Mouse (Mus musculus) C3H10T1/2 (cell line): ENCODE measurements around the gene Atp8b3. TPM values are rescaled to one million over a fixed set of nuclear protein-coding genes. Genes with fewer than 3 reads are reported as not detected.

Experiments
- polyA plus RNA-seq, 2 experiments: library from polyadenylated mRNA; unstranded; fragments of >200 nt; fragmentation: generic; extraction: Trizol; gene quantifications; one replicate each; pipeline ENCODE4 v1.2.1; 2012; ENCODE audit warnings: missing spikeins in 2 of 2

The Atp8b3 gene
- under 1 TPM; 0.29 to 0.77 TPM for polyA plus RNA-seq

GRCm38 (mm10) chr10:80538710-80539394 is at the start of gene Atp8b3:
TSS of gene Atp8b3 (minus strand) at chr10:80539124.

GRCm38 (mm10) chr10:80577195-80578130 is 38.5 kb upstream of the Atp8b3 start, which contains the start of gene Klf16:
TSS of gene Klf16 (minus strand) at chr10:80577321.

DNA sequence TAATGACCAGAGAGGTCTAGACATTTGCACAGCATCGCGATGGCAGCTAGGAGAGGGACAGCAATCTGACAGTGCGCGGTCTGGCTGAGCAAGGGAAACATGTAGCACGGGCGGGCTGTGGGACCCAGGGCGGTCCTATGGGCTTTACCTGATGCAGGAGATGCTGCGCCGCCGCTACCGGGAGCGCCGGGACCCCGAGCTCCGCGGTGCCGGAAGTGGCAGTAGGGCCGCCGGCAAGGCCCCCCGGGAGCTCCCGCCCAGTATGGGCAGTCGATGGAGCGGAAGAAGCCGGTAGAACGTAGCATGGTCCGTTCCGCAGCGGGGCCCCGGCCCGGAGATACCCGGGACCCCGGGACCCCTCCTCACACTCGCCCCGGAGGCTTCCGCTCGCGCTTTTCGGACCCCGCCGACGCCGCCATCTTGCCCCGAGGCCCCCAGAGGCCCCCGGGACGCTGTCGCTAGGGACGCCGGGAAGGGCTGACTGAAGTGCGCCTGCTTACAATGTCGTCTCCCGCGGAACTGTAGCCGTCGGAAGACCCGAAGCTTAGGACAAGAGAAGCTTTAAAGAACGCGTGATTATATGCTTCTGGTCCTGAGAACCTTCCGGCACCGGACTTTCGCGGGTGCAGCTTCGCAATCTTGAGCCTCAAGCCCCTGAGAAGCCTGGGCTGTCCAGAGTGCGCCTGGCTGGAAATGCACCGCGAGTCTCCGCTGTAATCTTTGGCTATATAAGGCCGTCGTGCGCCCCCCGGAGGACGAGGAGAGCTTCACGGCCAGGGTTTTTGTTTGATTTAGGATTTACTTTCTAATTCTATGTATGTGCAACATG is 22.4 kb upstream of the Atp8b3 start, which contains the start of gene Rexo1:
TSS of gene Rexo1 (minus strand) at position 445 of the 829 bp plus-strand sequence.

GRCm38 (mm10) chr10:80494732-80495131 is 44.2 kb downstream of the Atp8b3 start, which contains the start of gene Onecut3:
TSS of gene Onecut3 (plus strand) at chr10:80494835.

Other genes with a start within 250 kb of the Atp8b3 start
- gene Rps15, start 246.7 kb downstream of the Atp8b3 start, polyA plus RNA-seq = over 10,000 TPM in 1 of 2 experiments, 1,000 to 10,000 TPM in 1; 7,724 to 18,727 TPM
- gene Apc2, start 243.1 kb downstream of the Atp8b3 start, polyA plus RNA-seq = 1 to 10 TPM in 1 of 2 experiments, under 1 TPM in 1; 0.41 to 6.4 TPM
- gene 2310011J03Rik, start 218.6 kb downstream of the Atp8b3 start, polyA plus RNA-seq = 10 to 100 TPM; 76.4 to 84.3 TPM
- gene Pcsk4, start 209.6 kb downstream of the Atp8b3 start, polyA plus RNA-seq = 1 to 10 TPM; 6.8 to 9.2 TPM
- gene Reep6, start 209.2 kb downstream of the Atp8b3 start, polyA plus RNA-seq = 1 to 10 TPM; 1.6 to 4.4 TPM
- 10 to 100 TPM in 1 of 2 experiments, 1 to 10 TPM in 1; 2.5 to 11.0 TPM for gene Adamtsl5, start 190.7 kb downstream of the Atp8b3 start, polyA plus RNA-seq
- gene Plk5, start 182.7 kb downstream of the Atp8b3 start, polyA plus RNA-seq = not detected
- gene Mex3d, start 151.5 kb downstream of the Atp8b3 start, polyA plus RNA-seq = 10 to 100 TPM in 1 of 2 experiments, 1 to 10 TPM in 1; 8.8 to 32.5 TPM
- gene Mbd3, start 139.6 kb downstream of the Atp8b3 start, polyA plus RNA-seq = 100 to 1,000 TPM; 239 to 395 TPM
- 1,000 to 10,000 TPM; 1,086 to 1,588 TPM for gene Uqcr11, start 132.3 kb downstream of the Atp8b3 start, polyA plus RNA-seq
- 100 to 1,000 TPM in 1 of 2 experiments, 10 to 100 TPM in 1; 52.4 to 135 TPM for gene Tcf3, start 105.5 kb downstream of the Atp8b3 start, polyA plus RNA-seq
- under 1 TPM; under 0.01 to 0.01 TPM for gene Onecut3, start 44.3 kb downstream of the Atp8b3 start, polyA plus RNA-seq
- gene Rexo1, start 22.4 kb upstream of the Atp8b3 start, polyA plus RNA-seq = 10 to 100 TPM; 13.6 to 30.1 TPM
- gene Klf16, start 38.2 kb upstream of the Atp8b3 start, polyA plus RNA-seq = 10 to 100 TPM; 14.7 to 17.8 TPM
- gene Abhd17a, start 51.2 kb upstream of the Atp8b3 start, polyA plus RNA-seq = 100 to 1,000 TPM; 189 to 208 TPM
- gene Scamp4, start 63.7 kb upstream of the Atp8b3 start, polyA plus RNA-seq = 100 to 1,000 TPM in 1 of 2 experiments, 10 to 100 TPM in 1; 96.1 to 132 TPM
- 10 to 100 TPM; 10.3 to 12.6 TPM for gene Adat3, start 63.8 kb upstream of the Atp8b3 start, polyA plus RNA-seq
- gene Gm49322, start 66.9 kb upstream of the Atp8b3 start, polyA plus RNA-seq = 1 to 10 TPM in 1 of 2 experiments, under 1 TPM in 1; 0.39 to 1.4 TPM
- gene Csnk1g2, start 83.7 kb upstream of the Atp8b3 start, polyA plus RNA-seq = 100 to 1,000 TPM; 224 to 226 TPM
- gene Btbd2, start 117.9 kb upstream of the Atp8b3 start, polyA plus RNA-seq = 100 to 1,000 TPM in 1 of 2 experiments, 10 to 100 TPM in 1; 54.5 to 122 TPM
- gene Mknk2, start 139.0 kb upstream of the Atp8b3 start, polyA plus RNA-seq = 100 to 1,000 TPM in 1 of 2 experiments, 10 to 100 TPM in 1; 50.6 to 131 TPM
- 10 to 100 TPM; 19.8 to 24.3 TPM for gene Mob3a, start 162.9 kb upstream of the Atp8b3 start, polyA plus RNA-seq
- gene Izumo4, start 163.1 kb upstream of the Atp8b3 start, polyA plus RNA-seq = 10 to 100 TPM in 1 of 2 experiments, 1 to 10 TPM in 1; 2.2 to 31.4 TPM
- 10 to 100 TPM; 37.2 to 87.2 TPM for gene Ap3d1, start 203.1 kb upstream of the Atp8b3 start, polyA plus RNA-seq
- 10 to 100 TPM in 1 of 2 experiments, 1 to 10 TPM in 1; 2.9 to 12.0 TPM for gene Dot1l, start 216.1 kb upstream of the Atp8b3 start, polyA plus RNA-seq